Mouse (Mus musculus) CD4-positive, CD25-positive, alpha-beta regulatory T cell, adult 4 months (primary cell): ENCODE measurements around the gene Fam71f2. TPM values are rescaled to one million over a fixed set of nuclear protein-coding genes. Genes with fewer than 3 reads are reported as not detected.

Source experiments
- ATAC-seq: one replicate; pipeline ENCODE4 v1.8.0; 2017
- polyA plus RNA-seq, 2 experiments: library from polyadenylated mRNA; unstranded; fragments of 100-300 nt; shearing (Covaris generic); gene quantifications; one replicate each; pipeline ENCODE4 v1.2.1; 2017

The Fam71f2 gene
- polyA plus RNA-seq = under 1 TPM in 1 of 2 experiments, not detected in 1; 0.44 TPM

- ATAC-seq = no peak
Measured at GRCm38 (mm10) chr6:29279293-29279692, at the start of gene Fam71f2. Fam71f2 (plus strand) TSS chr6:29279593.

- ATAC-seq = no peak
Measured at GRCm38 (mm10) chr6:29230386-29230785, 49.0 kb upstream of the Fam71f2 start.

DNA sequence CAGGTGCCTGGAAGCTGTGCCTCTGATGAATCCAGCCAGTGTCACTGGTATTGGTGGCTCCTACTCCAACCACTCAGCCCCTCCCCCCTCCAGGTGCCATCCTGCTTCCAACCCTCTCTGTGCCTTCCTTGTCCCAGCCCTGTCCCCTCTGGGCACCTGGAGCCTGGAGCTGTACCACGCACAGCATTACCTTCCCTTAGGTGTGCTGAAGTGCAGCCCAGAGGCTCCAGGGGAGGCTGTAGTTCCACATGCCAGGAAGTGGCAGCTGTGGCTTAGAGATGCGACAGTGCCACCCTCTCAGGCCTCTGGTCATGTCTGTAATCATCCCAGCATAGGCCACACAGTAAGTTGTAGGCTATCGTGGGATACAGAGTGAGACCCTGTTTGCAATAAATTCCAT lies 47.6 kb upstream of the Fam71f2 start:
- peak; percentile 48 for ATAC-seq

DNA sequence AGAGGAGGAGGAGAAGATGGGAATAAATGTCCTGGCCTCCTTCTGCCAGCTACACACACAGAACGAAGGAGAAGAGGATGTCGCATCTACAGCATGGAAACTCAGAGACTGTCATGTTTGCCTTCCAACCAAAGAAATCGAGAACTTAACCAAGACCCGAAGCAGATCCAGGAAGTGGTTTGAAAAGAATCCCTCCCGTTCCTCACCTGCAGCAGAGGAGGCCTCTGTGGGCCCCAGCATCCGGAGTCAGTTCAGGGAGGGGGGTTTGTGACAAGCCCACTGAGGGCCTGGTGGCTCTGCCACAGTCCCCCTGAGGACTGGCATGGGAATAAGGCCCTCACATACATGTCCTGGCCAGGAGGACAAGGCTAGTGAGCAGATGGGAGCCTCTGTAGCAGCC lies 47.1 kb upstream of the Fam71f2 start:
- ATAC-seq = peak; percentile 91

GRCm38 (mm10) chr6:29233710-29234109 lies 45.7 kb upstream of the Fam71f2 start:
- ATAC-seq = no peak

DNA sequence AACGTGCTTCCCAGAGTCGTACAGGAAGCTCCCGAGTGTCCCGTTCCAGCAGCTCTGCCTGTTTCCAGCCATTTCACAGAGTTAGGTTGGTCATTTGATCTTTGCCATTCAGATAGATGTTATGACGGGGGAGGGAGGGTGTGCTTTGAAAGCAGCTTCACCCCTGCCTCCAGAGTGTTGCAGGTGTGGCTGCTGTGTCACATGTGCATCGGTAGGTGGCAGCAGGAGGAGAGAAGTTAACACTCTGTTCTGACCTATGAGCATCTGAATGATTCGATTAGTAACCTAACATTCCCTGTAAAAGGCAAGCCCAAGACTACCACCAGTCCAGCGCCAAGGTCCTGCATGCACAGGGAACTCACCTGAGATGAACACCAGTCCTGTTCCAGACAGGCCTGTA lies 45.1 kb upstream of the Fam71f2 start:
- peak; percentile 53 for ATAC-seq

DNA sequence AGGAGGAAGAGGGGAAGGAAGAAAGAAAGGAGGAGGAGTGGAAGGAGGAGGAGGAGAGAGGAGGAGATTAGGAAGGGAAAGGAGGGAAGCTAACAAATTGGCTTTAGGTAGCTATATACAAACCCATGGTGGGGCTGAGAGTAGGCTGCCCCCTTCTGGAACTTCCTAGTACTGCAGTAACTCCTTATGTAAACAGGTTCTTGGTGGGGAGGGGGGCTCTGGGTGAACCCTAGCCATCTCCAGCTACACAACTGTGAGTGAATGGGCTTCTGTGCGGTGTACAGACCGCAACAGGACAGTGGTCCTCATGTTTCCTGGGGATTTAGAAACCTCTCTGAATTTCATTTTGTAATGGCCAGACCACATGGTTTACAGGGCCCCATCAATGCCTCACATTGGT lies 38.6 kb upstream of the Fam71f2 start:
- peak; percentile 75 for ATAC-seq

DNA sequence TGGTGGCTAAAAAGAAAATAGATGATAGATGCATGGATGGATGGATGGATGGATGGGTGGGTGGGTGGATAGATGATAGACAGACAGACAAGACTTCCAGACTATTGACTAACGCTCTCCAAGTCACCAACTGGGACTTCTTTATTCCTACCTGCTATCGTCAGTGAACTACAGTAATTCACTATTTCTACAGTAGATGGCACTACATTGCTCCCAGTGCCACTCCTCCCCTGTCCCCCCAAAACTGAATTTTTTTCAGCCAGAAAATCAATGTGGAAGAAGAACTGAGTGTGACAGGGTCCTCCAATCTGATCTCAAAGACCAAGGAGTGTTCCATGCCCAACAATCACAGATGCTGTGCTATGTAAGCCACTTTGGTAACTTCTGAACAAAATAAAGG lies 37.7 kb upstream of the Fam71f2 start:
- ATAC-seq = peak; percentile 54

DNA sequence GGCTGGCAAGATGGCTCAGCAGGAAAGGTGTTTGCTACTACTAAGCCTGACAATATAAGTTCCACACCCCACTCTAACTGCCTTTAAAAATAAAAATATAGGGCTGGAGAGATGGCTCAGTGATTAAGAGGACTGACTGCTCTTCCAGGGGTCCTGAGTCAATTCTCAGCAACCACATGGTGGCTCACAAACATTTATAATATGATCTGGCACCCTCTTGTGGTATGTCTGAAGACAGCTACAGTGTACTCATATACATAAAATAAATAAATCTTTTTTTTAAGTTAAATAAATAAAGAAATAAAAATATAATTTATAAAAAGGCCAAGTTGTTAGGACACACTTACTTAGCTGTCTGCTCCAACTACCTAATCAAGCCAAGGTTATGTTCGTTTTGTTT lies 37.1 kb upstream of the Fam71f2 start:
- no peak for ATAC-seq

DNA sequence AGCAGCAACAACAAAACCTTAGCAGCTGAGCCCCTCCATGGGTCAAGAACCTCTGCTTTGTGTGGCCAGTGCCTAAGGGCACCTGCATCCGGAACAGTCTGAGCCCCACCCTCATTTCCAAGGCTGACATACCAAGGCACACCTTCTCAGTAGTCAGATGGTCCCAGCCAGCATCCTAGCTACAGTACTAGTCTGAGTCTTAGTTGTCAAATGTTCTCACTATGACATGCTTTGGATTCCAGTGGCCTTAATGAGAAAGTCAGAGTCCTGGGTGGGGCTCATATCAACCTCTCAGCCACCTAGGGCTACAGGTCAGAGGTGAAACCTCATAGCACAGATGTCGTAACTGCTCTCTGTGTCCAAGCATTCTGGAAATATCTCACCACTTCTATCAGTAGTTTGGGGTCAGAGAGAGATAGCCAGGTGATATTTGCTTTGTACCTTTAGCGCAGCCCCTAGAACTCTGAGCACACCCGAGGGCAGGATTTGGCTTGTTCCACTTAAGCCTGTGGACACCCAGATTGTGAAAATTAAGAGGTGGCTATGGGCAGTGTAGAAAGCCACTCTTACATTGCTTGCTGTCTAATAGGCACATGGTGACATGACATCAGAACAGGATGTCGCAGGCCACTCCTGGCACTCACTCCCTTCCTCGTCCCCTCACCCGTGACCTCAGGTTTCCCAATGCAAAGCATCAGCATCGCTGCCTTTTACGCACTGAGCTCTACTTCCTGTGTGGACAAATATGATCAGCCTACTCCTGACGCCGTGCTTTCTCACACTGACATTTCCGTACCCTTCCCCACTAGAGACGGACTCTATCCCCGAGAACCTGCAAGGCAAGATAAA lies 33.9 kb upstream of the Fam71f2 start:
- ATAC-seq = peak; percentile 51

GRCm38 (mm10) chr6:29246183-29246582 lies 33.2 kb upstream of the Fam71f2 start:
- ATAC-seq = no peak

- peak; percentile 62 for ATAC-seq
Measured at GRCm38 (mm10) chr6:29246585-29246984, 32.8 kb upstream of the Fam71f2 start.

- ATAC-seq = no peak
Measured at GRCm38 (mm10) chr6:29247072-29247471, 32.3 kb upstream of the Fam71f2 start.

- ATAC-seq = no peak
Measured at GRCm38 (mm10) chr6:29259418-29259817, 20.0 kb upstream of the Fam71f2 start.

- ATAC-seq = no peak
Measured at GRCm38 (mm10) chr6:29261831-29262230, 17.6 kb upstream of the Fam71f2 start.

GRCm38 (mm10) chr6:29263650-29264455 lies 15.5 kb upstream of the Fam71f2 start:
- ATAC-seq = no peak

- ATAC-seq = peak; percentile 80
Measured at GRCm38 (mm10) chr6:29264456-29264781, 15.0 kb upstream of the Fam71f2 start.

- ATAC-seq = no peak
Measured at GRCm38 (mm10) chr6:29266936-29267335, 12.5 kb upstream of the Fam71f2 start.

DNA sequence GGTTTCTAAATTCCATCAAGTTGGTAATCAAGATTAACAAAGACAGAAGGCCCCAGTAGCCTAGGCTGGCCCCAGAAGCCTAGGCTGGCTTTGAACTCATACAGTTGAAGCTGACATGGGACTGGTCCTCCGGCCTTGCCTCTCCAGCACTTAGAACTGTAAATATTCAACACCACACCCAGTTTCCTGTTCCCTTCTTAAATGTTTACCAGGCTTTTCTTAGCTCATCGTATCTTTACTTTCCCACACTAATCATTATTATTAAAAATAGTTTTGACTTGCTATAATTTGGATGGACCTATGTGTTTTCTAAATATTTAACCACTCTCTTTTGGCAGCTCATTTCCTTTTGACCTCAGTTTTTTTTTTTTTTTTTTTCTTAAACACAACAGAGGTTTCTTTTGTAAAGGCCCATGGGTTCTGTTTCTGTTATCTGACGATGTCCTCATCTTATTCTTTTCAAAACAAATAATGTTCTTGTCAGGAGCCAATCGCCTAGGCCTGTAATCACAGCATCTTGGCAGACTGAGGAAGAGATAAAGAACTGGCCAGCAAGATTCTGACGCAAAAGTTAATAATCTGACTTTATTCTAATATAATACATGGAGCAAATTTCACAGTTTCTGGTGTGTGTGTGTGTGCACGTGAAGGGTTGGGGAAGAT lies 10.3 kb upstream of the Fam71f2 start:
- no peak for ATAC-seq

DNA sequence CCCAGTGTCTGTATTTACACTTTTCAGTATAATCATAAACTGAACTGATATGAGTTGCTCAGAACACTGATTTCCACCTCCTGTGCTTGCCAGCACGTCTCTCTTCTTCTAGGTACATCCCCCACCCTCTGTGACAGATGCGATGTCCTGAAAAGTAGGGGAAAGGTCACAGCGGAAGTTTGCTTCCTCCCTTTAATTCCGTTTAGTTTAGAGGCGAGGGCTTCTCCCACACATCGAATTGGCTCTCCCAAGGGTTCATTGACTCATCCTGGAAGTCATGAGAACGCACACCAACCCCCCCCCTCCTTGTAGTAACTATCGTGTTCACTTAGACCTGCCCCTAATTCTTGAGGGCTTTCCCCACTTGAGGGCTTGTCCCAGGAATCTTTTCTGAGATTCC lies 8.4 kb upstream of the Fam71f2 start:
- ATAC-seq = peak; percentile 56

- peak; percentile 89 for ATAC-seq
Measured at GRCm38 (mm10) chr6:29272312-29273072, 6.9 kb upstream of the Fam71f2 start, which contains the start of gene Hilpda. Hilpda (plus strand) TSS chr6:29272488.

- ATAC-seq = no peak
Measured at GRCm38 (mm10) chr6:29276746-29277145, 2.6 kb upstream of the Fam71f2 start.
